Mouse (Mus musculus) urinary bladder, postnatal 0 days (tissue): Measurements from ENCODE around the gene Pdcd1. TPM values are rescaled to one million over a fixed set of nuclear protein-coding genes. Genes with fewer than 3 reads are reported as not detected.

Source experiments
- polyA plus RNA-seq: library from polyadenylated mRNA; unstranded; fragments of >200 nt; fragmentation: Nextera tagmentation; extraction: Ambion mirVana; gene quantifications from 2 replicates; pipeline ENCODE4 v1.2.1, GENCODE M21; 2015

Gene Pdcd1
- polyA plus RNA-seq, result not detected in 2 replicates

GRCm38 (mm10) chr1:94052373-94052772, at the start of gene Pdcd1:
Gene Pdcd1, minus strand, starts transcription at chr1:94052553.

GRCm38 (mm10) chr1:94020151-94020550, 32.2 kb downstream of the Pdcd1 start, which contains the start of gene Neu4:
Gene Neu4, plus strand, starts transcription at chr1:94020451.

GRCm38 (mm10) chr1:93990209-93990608, 62.1 kb downstream of the Pdcd1 start, which contains the start of gene Gal3st2c:
Gene Gal3st2c, plus strand, starts transcription at chr1:93990509.

Other genes starting within 250 kb of the Pdcd1 start
- 7.5 and 8.4 TPM in 2 replicates for gene Ing5, start 248.6 kb downstream of the Pdcd1 start, polyA plus RNA-seq
- 5.9 and 6.5 TPM in 2 replicates for gene D2hgdh, start 227.6 kb downstream of the Pdcd1 start, polyA plus RNA-seq
- 0.22 and 0.54 TPM in 2 replicates for gene Gal3st2, start 191.2 kb downstream of the Pdcd1 start, polyA plus RNA-seq
- gene Gal3st2b, start 134.2 kb downstream of the Pdcd1 start, polyA plus RNA-seq, result 0.06 and 0.11 TPM in 2 replicates
- gene Gal3st2c, start 62.0 kb downstream of the Pdcd1 start, polyA plus RNA-seq, result not detected in 2 replicates
- not detected in 2 replicates for gene Neu4, start 32.1 kb downstream of the Pdcd1 start, polyA plus RNA-seq